Mouse (Mus musculus) adrenal gland, postnatal 25 days (tissue): ENCODE results near the gene Tacc2. TPM values are rescaled to one million over a fixed set of nuclear protein-coding genes. Genes with fewer than 3 reads are reported as not detected.
"Not testable (repeated sequence)": the region's sequence is repeated elsewhere in the genome, so short reads cannot be mapped to it uniquely, and the experiment has no call there.

ENCODE experiments used
- DNase-seq: peaks from one replicate; pipeline ENCODE4 v3.0.0; 2021; ENCODE audit warnings: mixed read lengths
- total RNA-seq: library from RNA; stranded (reverse); gene quantifications from 2 replicates; pipeline ENCODE4 v1.2.3, GENCODE M21; 2021

The Tacc2 gene
- total RNA-seq, 1 experiment from 2014 or later = 46.6 TPM

- DNase-seq = no peak
Observed at GRCm38 (mm10) chr7:130572821-130573220, 4.4 kb upstream of the Tacc2 start, which contains the start of gene Nsmce4a. TSS of gene Nsmce4a (minus strand) at chr7:130573118.

GRCm38 (mm10) chr7:130573746-130574145 is 3.5 kb upstream of the Tacc2 start:
- DNase-seq = no peak

- peak; percentile 11 for DNase-seq
Observed at GRCm38 (mm10) chr7:130574211-130574991, 2.8 kb upstream of the Tacc2 start.

GRCm38 (mm10) chr7:130576981-130577380 is 257 bp upstream of the Tacc2 start:
- DNase-seq = peak; percentile 27

GRCm38 (mm10) chr7:130578066-130578465 is 828 bp downstream of the Tacc2 start:
- DNase-seq = no peak

- no peak for DNase-seq
Observed at GRCm38 (mm10) chr7:130578607-130579006, 1.4 kb downstream of the Tacc2 start.

- no peak for DNase-seq
Observed at GRCm38 (mm10) chr7:130586521-130587072, 9.4 kb downstream of the Tacc2 start.

- DNase-seq = no peak
Observed at GRCm38 (mm10) chr7:130590081-130590828, 13.0 kb downstream of the Tacc2 start.

GRCm38 (mm10) chr7:130590845-130591437 is 13.7 kb downstream of the Tacc2 start:
- DNase-seq = no peak

- DNase-seq = not testable (repeated sequence)
Observed at GRCm38 (mm10) chr7:130592975-130593374, 15.7 kb downstream of the Tacc2 start.

- not testable (repeated sequence) for DNase-seq
Observed at GRCm38 (mm10) chr7:130593375-130594239, 16.4 kb downstream of the Tacc2 start.

- not testable (repeated sequence) for DNase-seq
Observed at GRCm38 (mm10) chr7:130596079-130596855, 19.0 kb downstream of the Tacc2 start.

- DNase-seq = no peak
Observed at GRCm38 (mm10) chr7:130597546-130597945, 20.3 kb downstream of the Tacc2 start.

- DNase-seq = no peak
Observed at GRCm38 (mm10) chr7:130600074-130600473, 22.8 kb downstream of the Tacc2 start.

- DNase-seq = no peak
Observed at GRCm38 (mm10) chr7:130600546-130600945, 23.3 kb downstream of the Tacc2 start.

GRCm38 (mm10) chr7:130602804-130603203 is 25.6 kb downstream of the Tacc2 start:
- no peak for DNase-seq

- DNase-seq = no peak
Observed at GRCm38 (mm10) chr7:130603556-130603955, 26.3 kb downstream of the Tacc2 start.

GRCm38 (mm10) chr7:130604390-130604789 is 27.2 kb downstream of the Tacc2 start:
- DNase-seq = no peak

- DNase-seq = no peak
Observed at GRCm38 (mm10) chr7:130605111-130605510, 27.9 kb downstream of the Tacc2 start.

- DNase-seq = no peak
Observed at GRCm38 (mm10) chr7:130606958-130607357, 29.7 kb downstream of the Tacc2 start.

GRCm38 (mm10) chr7:130613973-130614372 is 36.7 kb downstream of the Tacc2 start:
- no peak for DNase-seq
